Mouse (Mus musculus) lung, postnatal 0 days (tissue): ENCODE data around the gene Hunk.

Experiments used
- CTCF ChIP-seq: IDR thresholded peaks from 2 replicates; pipeline ENCODE4 v1.5.1; 2016; ENCODE audit warnings: antibody characterized with exemption, mild to moderate bottlenecking
- EP300 ChIP-seq: IDR thresholded peaks from 2 replicates; pipeline ENCODE4 v1.6.1; 2016; ENCODE audit warnings: antibody characterized with exemption, mild to moderate bottlenecking, control low read depth

DNA sequence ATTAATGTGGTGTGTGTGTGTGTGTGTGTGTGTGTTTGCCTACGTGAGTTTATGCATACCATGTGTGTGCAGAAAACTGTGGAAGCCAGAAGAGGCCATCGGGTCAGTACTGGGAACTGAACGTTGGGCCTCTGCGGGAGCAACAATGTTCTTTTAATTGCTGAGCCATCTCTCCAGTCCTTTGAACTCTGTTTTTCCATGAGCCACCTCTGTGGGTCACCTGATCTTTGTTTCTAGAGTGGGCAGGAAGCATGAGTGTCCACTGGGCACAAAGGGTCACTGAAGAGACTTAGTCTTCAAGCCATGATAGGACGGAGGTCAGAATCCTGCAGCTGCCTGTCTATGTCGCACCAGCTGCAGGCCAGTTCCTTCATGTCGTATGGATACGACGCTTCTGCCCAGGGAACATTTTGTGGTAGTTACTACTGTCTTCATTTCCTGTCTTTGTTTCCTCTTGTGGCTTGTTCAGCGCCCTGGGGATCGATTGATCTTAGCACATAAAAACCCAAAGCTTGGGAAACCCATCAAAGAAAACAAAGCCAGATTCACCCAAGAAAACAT is 10.3 kb downstream of the Hunk start:
- TF ChIP-seq EP300 (no peak), CTCF (no peak)
